Mouse (Mus musculus): ENCODE results near the gene Wfdc3.
A peak's percentile ranks its signal among the peaks of the same experiment; 100 is the strongest.

Gene Wfdc3

GRCm38 (mm10) chr2:164776130-164776529 lies 30.4 kb upstream of the Wfdc3 start:
- DNase-seq (ENCODE audit: low read depth, low spot score): no peak

GRCm38 (mm10) chr2:164773989-164774364 lies 28.2 kb upstream of the Wfdc3 start:
- DNase-seq (ENCODE audit: low read depth, low spot score): no peak

GRCm38 (mm10) chr2:164773229-164773988 lies 27.7 kb upstream of the Wfdc3 start:
- no peak for DNase-seq (ENCODE audit: low read depth, low spot score)

DNA sequence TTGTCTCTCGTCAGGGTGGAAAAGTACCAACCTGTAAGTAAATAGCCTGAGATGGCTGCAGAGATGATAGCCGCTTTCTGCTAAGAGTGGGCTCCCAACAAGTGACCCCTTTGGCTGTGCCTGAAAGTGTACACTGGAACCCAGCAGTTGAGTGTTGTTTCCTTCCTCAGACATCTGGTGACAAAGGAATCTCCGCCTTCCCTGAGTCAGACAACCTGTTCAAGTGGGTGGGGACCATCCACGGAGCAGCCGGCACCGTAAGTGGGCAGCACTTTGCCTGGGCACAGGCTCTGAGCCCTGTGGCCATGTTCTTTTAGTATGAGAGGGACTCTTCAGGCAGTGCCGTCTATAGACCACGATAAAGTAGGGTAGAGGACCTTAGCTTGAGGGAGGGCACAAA lies 25.4 kb upstream of the Wfdc3 start:
- no peak for DNase-seq (ENCODE audit: low read depth, low spot score)

- no peak for DNase-seq (ENCODE audit: low read depth, low spot score)
These were observed 24.5 kb upstream of the Wfdc3 start for GRCm38 (mm10) chr2:164770279-164770678.

DNA sequence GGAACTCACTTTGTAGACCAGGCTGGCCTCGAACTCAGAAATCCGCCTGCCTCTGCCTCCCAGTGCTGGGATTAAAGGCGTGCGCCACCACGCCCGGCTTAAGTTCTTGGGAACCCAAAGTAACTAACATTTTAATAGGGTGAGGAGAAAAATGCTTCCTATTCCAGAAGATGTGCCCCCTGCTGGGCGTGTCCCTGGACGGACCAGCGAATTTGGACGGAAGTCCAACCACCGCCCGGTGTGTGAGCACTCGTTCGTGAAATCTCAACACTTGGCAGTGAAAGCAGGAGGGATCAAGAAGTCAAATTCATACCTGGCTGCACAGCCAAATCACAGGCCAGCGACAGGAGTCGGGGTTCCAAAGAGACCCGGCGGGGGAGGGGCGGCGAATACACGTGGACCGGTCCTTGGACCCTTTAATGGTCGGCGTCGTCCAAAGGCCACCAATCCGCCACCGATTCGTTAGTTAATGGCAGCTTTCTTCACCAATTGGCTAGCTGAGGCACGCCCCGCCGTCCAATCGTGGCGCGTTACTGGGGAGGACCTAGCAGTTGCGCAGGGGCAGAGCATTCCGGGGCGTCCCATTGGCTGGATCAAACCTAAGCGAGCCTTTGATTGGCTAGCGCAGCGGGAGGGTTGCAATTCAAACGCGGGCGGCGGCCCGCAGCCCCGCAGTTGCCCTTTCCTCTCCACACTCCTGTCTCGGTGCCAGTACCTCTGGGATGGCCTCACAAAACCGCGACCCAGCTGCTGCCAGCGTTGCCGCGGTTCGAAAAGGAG lies 23.7 kb upstream of the Wfdc3 start, which contains the start of gene Ube2c:
Gene Ube2c (plus strand): TSS at position 641 of the 780 bp plus-strand sequence.
- peak; percentile 95 for DNase-seq (ENCODE audit: low read depth, low spot score)

- no peak for DNase-seq (ENCODE audit: low read depth, low spot score)
These were observed 22.2 kb upstream of the Wfdc3 start for GRCm38 (mm10) chr2:164767812-164768540.

- no peak for DNase-seq (ENCODE audit: low read depth, low spot score)
These were observed 20.1 kb upstream of the Wfdc3 start for GRCm38 (mm10) chr2:164765841-164766240.

DNA sequence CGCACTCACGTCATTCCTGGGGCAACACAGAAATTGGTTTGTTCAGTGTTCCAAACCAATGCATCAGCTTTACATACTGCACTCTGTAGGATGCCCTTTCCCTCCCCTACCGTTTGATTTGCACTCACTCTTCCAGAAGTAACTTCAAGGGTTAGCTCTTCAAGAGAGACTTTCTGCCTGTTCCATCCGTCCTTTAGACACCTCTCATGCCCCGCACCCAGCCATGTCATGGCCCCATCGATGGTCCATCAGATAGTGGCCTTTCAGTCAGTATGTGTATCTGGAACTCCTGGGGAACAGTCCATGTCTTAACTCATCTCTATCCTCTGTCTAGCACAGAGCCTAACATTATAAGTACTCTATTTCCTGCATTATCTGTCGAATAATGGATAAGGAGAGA lies 16.9 kb upstream of the Wfdc3 start:
- DNase-seq (ENCODE audit: low read depth, low spot score): no peak

GRCm38 (mm10) chr2:164761971-164762370 lies 16.2 kb upstream of the Wfdc3 start:
- DNase-seq (ENCODE audit: low read depth, low spot score): no peak

DNA sequence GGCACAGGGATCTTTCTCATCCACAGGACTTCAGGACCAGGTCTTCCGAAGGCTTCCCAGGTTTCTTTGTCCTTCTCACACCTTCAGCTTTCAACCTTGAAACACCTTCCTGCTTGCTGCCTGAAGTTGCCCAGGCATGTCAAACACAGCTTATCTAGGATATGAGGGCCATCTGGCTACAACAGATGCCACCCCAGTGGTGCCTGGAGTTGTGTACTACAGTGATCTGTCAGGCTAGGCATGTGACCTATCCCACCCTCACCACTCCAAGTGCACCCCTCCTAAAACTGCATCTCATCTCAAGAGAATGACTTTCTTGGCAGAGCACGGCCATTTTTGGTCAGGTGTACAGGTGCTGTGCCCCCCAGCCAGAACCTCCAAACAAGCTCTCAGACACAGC lies 15.8 kb upstream of the Wfdc3 start:
- DNase-seq (ENCODE audit: low read depth, low spot score): no peak

DNA sequence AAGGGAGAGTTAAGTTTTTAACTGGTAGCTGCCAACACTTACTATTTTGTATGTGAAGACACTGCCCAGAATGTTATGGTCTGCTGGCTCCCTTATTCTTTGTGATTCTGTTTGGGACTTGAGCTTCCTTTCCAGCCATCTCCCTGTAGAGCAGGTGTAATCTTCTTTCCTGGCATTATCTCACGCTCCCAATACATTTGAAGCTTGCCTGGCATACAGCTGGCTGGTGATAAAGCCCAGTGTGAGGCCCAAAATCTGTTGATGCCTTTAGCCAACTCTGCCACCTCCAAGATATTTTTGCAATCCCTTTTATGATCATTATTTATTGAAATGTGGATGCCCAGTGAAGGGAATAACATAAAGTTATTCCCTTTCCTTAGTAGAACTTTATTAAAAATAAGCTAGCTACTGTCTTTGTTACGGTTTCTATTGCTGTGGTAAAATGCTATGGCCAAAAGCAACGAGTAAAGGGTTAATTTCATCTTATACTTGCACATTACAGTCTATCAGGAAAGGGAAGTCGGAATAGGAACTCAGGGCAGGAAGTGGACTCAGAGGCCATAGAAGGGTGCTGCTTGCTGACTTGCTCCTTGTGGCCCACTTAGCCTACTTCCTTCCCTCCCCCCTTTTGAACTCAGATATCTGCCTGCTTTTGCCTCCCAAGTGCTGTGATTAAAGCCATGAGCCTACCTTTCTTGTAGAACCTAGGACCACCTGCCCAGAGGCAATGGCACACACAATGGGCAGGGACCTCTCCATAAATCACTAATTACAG lies 14.5 kb upstream of the Wfdc3 start:
- no peak for DNase-seq (ENCODE audit: low read depth, low spot score)

GRCm38 (mm10) chr2:164758692-164759091 lies 13.0 kb upstream of the Wfdc3 start:
- DNase-seq (ENCODE audit: low read depth, low spot score): no peak

GRCm38 (mm10) chr2:164757841-164758240 lies 12.1 kb upstream of the Wfdc3 start:
- no peak for DNase-seq (ENCODE audit: low read depth, low spot score)

DNA sequence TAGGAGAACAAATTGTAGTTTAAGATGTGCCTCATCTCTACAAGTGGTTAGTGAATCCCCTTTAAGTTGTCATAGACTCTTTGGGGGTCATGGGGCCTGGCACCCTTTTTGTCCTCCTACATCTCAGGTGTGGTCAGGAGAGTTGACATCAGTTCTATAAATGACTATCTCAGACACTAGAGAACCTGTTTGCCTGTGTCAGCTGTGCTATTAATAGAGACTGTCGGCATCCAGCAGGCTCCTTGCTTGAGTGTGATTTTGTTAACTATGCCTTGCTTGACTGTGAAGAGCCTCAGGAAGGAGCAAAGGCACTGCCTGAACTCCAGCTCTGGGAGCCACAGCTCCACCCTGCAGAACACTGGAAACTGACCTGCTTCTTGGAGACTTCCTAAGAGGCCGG lies 9.1 kb upstream of the Wfdc3 start:
- DNase-seq (ENCODE audit: low read depth, low spot score): no peak

DNA sequence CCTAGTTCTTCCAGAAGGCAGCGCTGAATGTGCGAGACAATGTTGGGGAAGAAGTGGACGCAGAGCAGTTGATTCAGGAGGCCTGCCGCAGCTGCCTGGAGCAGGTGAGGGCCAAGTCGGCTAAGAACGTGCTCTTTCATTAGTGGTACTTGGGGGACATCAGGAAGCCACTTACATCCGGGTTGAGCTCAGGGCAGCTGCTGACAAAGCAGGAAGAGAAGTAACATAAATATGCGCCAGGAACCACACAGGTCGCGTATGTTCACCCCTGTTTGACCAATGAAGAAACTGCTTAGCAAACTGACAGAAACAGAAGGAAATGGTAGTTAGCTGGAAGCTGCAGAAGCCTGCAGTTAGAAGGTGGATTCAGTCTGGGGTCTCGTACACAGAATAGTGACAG lies 8.4 kb upstream of the Wfdc3 start:
- no peak for DNase-seq (ENCODE audit: low read depth, low spot score)

- DNase-seq (ENCODE audit: low read depth, low spot score): no peak
These were observed 6.7 kb upstream of the Wfdc3 start for GRCm38 (mm10) chr2:164752454-164752853.

- DNase-seq (ENCODE audit: low read depth, low spot score): no peak
These were observed 3.3 kb upstream of the Wfdc3 start for GRCm38 (mm10) chr2:164748991-164749390.

DNA sequence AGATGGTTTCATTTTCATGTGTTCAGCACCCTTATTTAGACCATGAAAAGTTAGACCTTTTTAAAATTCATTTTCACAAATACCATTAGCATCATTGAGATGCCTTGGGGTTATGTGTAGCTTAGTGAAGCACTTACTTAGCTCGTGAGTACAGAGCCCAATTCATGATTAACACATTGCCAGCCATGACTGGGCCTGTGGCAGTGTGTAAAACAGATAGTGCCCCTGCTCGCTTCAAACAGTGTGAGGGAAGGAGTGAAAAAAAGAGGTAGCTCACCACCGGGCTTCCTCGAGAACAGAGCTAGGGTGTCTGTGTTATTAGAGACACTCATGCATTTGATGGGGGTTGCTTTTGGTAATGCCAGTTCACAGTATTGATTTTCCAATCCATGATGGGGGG lies 2.5 kb upstream of the Wfdc3 start:
- DNase-seq (ENCODE audit: low read depth, low spot score): no peak

DNA sequence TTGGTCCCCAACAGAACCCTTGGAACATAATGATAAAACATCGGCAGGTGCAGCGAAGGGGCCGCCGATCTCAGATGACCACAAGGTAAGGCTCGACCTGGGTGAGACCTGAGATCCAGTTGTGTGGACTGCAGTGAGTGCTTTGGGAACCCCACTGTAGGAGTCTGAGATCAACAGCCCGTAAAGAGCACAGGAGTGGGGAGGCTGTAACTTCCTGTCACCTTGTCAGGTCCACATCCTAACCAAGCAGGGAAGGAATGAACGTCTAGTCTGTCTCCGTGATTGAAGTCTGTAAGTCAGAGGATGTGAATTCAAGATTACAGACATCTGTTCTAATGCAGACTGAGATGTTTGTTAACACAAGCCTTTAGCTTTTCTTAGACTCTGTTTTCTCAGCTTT lies 962 bp upstream of the Wfdc3 start:
- DNase-seq (ENCODE audit: low read depth, low spot score): no peak

DNA sequence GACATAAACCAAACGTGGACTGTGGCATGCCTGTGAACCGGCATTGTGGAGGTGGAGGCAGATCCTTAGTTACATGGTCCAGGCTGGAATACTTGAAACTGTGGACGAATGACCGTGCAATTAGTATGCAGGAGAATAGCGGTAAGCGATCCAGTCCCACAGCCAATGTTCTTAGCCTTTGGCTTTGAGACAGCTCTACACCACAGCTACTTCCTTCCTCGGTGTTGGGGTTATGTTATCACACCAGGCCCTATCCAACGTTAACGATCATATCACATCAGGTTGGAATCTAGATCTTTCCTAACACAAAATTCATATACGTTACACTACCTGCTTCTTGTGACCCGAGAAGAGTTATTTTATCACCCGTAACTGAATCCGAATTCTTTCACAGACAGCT lies 744 bp downstream of the Wfdc3 start:
- DNase-seq (ENCODE audit: low read depth, low spot score): no peak

DNA sequence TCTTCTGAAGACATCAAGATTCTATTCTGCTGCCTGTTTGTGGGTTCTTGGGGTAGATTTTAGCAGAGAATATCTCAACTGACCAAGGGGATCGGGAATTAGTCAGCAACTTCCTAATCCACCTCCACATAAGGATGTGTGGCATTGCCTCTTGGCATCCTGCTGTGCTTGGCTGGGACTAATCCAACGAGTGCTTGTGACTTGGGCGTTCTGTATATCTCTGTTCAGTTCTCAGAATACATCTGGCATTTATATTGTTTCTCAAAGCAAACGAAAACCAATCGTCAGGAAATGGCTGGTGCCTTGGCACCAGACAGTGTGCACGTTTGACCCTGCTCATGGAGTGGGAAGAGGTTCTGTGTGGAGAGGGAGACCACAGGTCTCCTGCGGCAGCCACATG lies 5.9 kb downstream of the Wfdc3 start:
- DNase-seq (ENCODE audit: low read depth, low spot score): no peak
